Comparison of ENCODE assay signal across 8 mouse cellular contexts in the genomic region with DNA sequence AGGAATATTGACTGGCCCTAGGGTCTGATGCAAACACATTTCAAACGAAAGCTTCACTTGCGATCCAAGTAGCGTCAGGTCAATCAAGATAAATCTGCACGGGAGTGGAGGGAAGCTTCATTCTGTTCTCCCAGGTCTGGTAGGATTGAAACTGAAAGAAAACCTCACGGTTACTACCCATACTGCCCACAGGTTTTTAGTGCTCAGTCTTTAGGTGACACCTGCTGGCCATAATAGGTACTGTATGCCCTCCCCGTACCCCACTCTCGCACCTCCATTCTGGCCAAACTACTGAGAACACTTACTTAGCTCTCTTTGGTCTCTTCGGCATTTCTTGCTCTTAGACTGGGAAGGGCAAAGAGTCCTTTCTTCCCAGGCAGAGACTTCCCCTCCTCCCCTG. TPM values are rescaled to one million over a fixed set of nuclear protein-coding genes. Genes with fewer than 3 reads are reported as not detected.
DNase-seq lines count a peak whose midpoint lies in the region; ATAC-seq and TF ChIP-seq lines count a peak whose summit lies in the region.

No protein-coding gene starts in this region.

- no peak for ATAC-seq in hindbrain, embryonic 11.5 days (ENCODE audit: low FRiP score)
- no peak for ATAC-seq in hindbrain, embryonic 13.5 days (ENCODE audit: low FRiP score)
- no peak for ATAC-seq in stomach, embryonic 15.5 days (ENCODE audit: insufficient read depth, low FRiP score, low read depth)

- H3K36me3 ChIP-seq in hindbrain, embryonic 11.5 days (ENCODE audit: control insufficient read depth, insufficient read depth, low read length): no peaks in the 10 kb centered on the region
- no peaks in the 10 kb centered on the region for H3K36me3 ChIP-seq in hindbrain, embryonic 13.5 days
- no peaks in the 10 kb centered on the region for H3K36me3 ChIP-seq in ES-Bruce4 (ENCODE audit: control insufficient read depth, insufficient read depth, low read length, poor library complexity, severe bottlenecking)
- H3K36me3 ChIP-seq in stomach, embryonic 15.5 days: no peaks in the 10 kb centered on the region

- DNase-seq in hindbrain, embryonic 11.5 days (ENCODE audit: low spot score): peak; percentile 55
- peak; percentile 38 for DNase-seq in c-Kit-positive CD71-negative TER-119-negative erythroid progenitor cells, embryonic 14.5 days (ENCODE audit: low read depth)
- peak; percentile 18 to 29 for DNase-seq in heart, adult 9 months (ENCODE audit: low spot score in 2 of 2)
- peak; percentile 74 for DNase-seq in kidney, postnatal 14 days
- DNase-seq in lung, postnatal 14 days: peak; percentile 63

- no peaks in the 10 kb centered on the region for H3K27me3 ChIP-seq in hindbrain, embryonic 11.5 days (ENCODE audit: control insufficient read depth, insufficient read depth, low read length)
- 0 out of 2 replicates have a peak, but pooled peaks cover 9% of the 10 kb centered on the region for H3K27me3 ChIP-seq in hindbrain, embryonic 13.5 days
- H3K27me3 ChIP-seq in ES-Bruce4 (ENCODE audit: control insufficient read depth, insufficient read depth, low read length, poor library complexity, severe bottlenecking): no peaks in the 10 kb centered on the region
- H3K27me3 ChIP-seq in stomach, embryonic 15.5 days (replicated peaks): no peaks in the 10 kb centered on the region

- peak; percentile 56 for TF ChIP-seq CTCF in ES-Bruce4 (IDR thresholded peaks at IDR 0.05; ENCODE audit: low read depth, low read length)

- H3K9me3 ChIP-seq in hindbrain, embryonic 11.5 days (ENCODE audit: control insufficient read depth, low read length): no peaks in the 10 kb centered on the region
- no peaks in the 10 kb centered on the region for H3K9me3 ChIP-seq in hindbrain, embryonic 13.5 days
- H3K9me3 ChIP-seq in ES-Bruce4 (replicated peaks; ENCODE audit: control insufficient read depth, insufficient read depth, low read length, poor library complexity, severe bottlenecking): no peaks in the 10 kb centered on the region
- H3K9me3 ChIP-seq in stomach, embryonic 15.5 days: no peaks in the 10 kb centered on the region

- H3K4me3 ChIP-seq in hindbrain, embryonic 11.5 days (ENCODE audit: low read depth, low read length): no peak overlapping the region
- no peak overlapping the region for H3K4me3 ChIP-seq in hindbrain, embryonic 13.5 days
- no peak overlapping the region for H3K4me3 ChIP-seq in ES-Bruce4 (ENCODE audit: low read depth, low read length)
- H3K4me3 ChIP-seq in stomach, embryonic 15.5 days (replicated peaks): no peak overlapping the region

- 30% methylated on average over 8 of the region's 8 CpGs for WGBS in hindbrain, embryonic 11.5 days
- WGBS in hindbrain, embryonic 13.5 days: 32% methylated on average over 8 of the region's 8 CpGs
- WGBS in stomach, embryonic 15.5 days: 17% methylated on average over 8 of the region's 8 CpGs

- no peak overlapping the region for H3K9ac ChIP-seq in hindbrain, embryonic 11.5 days (ENCODE audit: low read depth, low read length)
- H3K9ac ChIP-seq in hindbrain, embryonic 13.5 days: no peak overlapping the region
- H3K9ac ChIP-seq in ES-Bruce4 (ENCODE audit: low read depth, poor library complexity, severe bottlenecking): no peak overlapping the region
- no peak overlapping the region for H3K9ac ChIP-seq in stomach, embryonic 15.5 days

- TF ChIP-seq POLR2A in ES-Bruce4 (IDR thresholded peaks at IDR 0.05; ENCODE audit: insufficient read depth, low read length): no peak

- no peak overlapping the region for H3K27ac ChIP-seq in hindbrain, embryonic 11.5 days (ENCODE audit: low read depth, low read length)
- no peak overlapping the region for H3K27ac ChIP-seq in hindbrain, embryonic 13.5 days
- no peak overlapping the region for H3K27ac ChIP-seq in ES-Bruce4 (ENCODE audit: insufficient read depth, low read length)
- H3K27ac ChIP-seq in stomach, embryonic 15.5 days: no peak overlapping the region

- no peaks in the 10 kb centered on the region for H3K4me1 ChIP-seq in hindbrain, embryonic 11.5 days (replicated peaks; ENCODE audit: control insufficient read depth, insufficient read depth, low read length)
- peaks cover under 1% of the 10 kb centered on the region for H3K4me1 ChIP-seq in hindbrain, embryonic 13.5 days (replicated peaks)
- no peaks in the 10 kb centered on the region for H3K4me1 ChIP-seq in ES-Bruce4 (ENCODE audit: control insufficient read depth, insufficient read depth, low read length)
- H3K4me1 ChIP-seq in stomach, embryonic 15.5 days: peaks cover under 1% of the 10 kb centered on the region; the same call in 1 of the 2 replicates

- no peak for TF ChIP-seq EP300 in ES-Bruce4 (IDR thresholded peaks at IDR 0.05; ENCODE audit: insufficient read depth, low read depth, low read length)

- H3K4me2 ChIP-seq in hindbrain, embryonic 11.5 days (replicated peaks; ENCODE audit: low read depth, low read length): no peak overlapping the region
- no peak overlapping the region for H3K4me2 ChIP-seq in hindbrain, embryonic 13.5 days
- peak overlapping the region; percentile 30 for H3K4me2 ChIP-seq in stomach, embryonic 15.5 days

RNA-seq across cellular contexts. Expression of a gene that starts 9.2 kb away (rescaled TPM):
- polyA plus RNA-seq in hindbrain, embryonic 11.5 days (2014; fragmentation: Nextera tagmentation; extraction: Ambion mirVana): 0.52 and 0.80 TPM in 2 replicates
- polyA plus RNA-seq in hindbrain, embryonic 13.5 days (2015; fragmentation: Nextera tagmentation; extraction: Ambion mirVana): 11.1 and 11.2 TPM in 2 replicates
- polyA plus RNA-seq in ES-Bruce4 (2011; ENCODE audit: insufficient read depth, insufficient read length, low read depth, missing spikeins): 3.8 and 4.0 TPM in 2 replicates
- 0.23 and 0.26 TPM in 2 replicates for polyA plus RNA-seq in stomach, embryonic 15.5 days (2015; fragmentation: Nextera tagmentation; extraction: Ambion mirVana)

RNA-seq across cellular contexts. Expression of a gene that starts 17.8 kb away (rescaled TPM):
- 1.0 and 1.5 TPM in 2 replicates for polyA plus RNA-seq in hindbrain, embryonic 11.5 days (2014; fragmentation: Nextera tagmentation; extraction: Ambion mirVana)
- polyA plus RNA-seq in hindbrain, embryonic 13.5 days (2015; fragmentation: Nextera tagmentation; extraction: Ambion mirVana): 4.5 and 6.4 TPM in 2 replicates
- polyA plus RNA-seq in ES-Bruce4 (2011; ENCODE audit: insufficient read depth, insufficient read length, low read depth, missing spikeins): not detected in 2 replicates
- 2.6 and 3.1 TPM in 2 replicates for polyA plus RNA-seq in stomach, embryonic 15.5 days (2015; fragmentation: Nextera tagmentation; extraction: Ambion mirVana)

RNA-seq across cellular contexts. Expression of a gene that starts 47.3 kb away (rescaled TPM):
- polyA plus RNA-seq in hindbrain, embryonic 11.5 days (2014; fragmentation: Nextera tagmentation; extraction: Ambion mirVana): 108 and 111 TPM in 2 replicates
- 354 and 379 TPM in 2 replicates for polyA plus RNA-seq in hindbrain, embryonic 13.5 days (2015; fragmentation: Nextera tagmentation; extraction: Ambion mirVana)
- 88.6 and 89.9 TPM in 2 replicates for polyA plus RNA-seq in ES-Bruce4 (2011; ENCODE audit: insufficient read depth, insufficient read length, low read depth, missing spikeins)
- polyA plus RNA-seq in stomach, embryonic 15.5 days (2015; fragmentation: Nextera tagmentation; extraction: Ambion mirVana): 63.8 and 69.3 TPM in 2 replicates

Comparison
In these comparisons a context has a peak if more than half of its experiments do, and no peak if none do; other contexts are left out.
1. DNase-seq: peak in every context shown above with its lines; median percentile 74 in kidney, postnatal 14 days; 63 in lung, postnatal 14 days; 55 in hindbrain, embryonic 11.5 days; 38 in c-Kit-positive CD71-negative TER-119-negative erythroid progenitor cells, embryonic 14.5 days; 24 in heart, adult 9 months.